Mouse (Mus musculus): Measurements from ENCODE around the gene Mief1. TPM values are rescaled to one million over a fixed set of nuclear protein-coding genes. Genes with fewer than 3 reads are reported as not detected.
A peak's percentile ranks its signal among the peaks of the same experiment; 100 is the strongest.

Gene Mief1
- polyA plus RNA-seq, 1 experiment: 10.6 TPM

DNA sequence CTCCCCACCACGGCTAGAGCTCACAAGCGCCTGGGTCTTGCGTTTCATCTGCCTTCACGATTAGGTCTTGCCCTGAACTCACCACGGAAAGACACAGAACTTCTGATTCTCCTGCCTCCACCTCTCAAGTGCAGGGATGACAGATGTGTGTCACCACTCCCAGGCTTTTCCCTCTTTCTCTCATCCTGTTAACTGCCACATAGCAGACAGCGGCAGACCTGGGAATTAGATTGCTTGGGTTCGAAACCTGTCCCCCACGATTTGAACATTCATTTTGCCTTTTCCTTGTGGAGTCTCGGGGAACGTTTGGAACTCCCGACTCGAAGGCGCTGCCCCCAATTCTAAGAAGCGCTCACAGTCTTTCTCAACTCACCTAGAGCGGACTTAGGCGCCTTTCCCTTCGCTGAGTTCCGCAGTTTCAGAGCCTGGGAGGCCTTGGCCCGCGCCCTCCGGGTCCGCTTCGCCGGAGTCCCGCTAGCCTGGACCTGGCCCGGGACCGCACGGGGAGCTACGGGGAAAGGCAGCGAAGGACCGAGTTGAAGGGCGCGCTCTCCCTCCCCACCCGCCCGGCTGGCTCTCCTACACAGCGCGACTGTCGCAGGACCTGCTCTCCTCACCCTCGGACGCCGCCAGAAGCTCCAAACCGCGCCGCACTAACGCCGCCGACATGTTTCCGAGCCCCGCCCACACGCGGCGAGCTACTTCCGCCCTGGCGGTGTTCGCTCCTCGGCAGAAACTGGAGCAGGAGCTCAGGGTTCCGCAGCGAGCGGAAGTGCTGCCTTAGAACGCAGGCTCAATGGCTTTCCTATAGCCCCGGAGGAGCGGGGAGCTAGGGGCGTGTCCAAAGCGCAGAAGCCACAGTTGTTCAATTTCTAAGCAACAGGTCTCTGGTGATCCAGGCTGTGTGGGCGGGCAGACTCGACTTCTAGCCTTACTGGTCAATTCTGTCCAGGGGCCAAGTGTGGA is 30.1 kb downstream of the Mief1 start, which contains the start of gene Rps19bp1:
Gene Rps19bp1, minus strand, starts transcription at position 706 of the 966 bp plus-strand sequence.
- peak; percentile 69 for DNase-seq (ENCODE audit: low spot score)

DNA sequence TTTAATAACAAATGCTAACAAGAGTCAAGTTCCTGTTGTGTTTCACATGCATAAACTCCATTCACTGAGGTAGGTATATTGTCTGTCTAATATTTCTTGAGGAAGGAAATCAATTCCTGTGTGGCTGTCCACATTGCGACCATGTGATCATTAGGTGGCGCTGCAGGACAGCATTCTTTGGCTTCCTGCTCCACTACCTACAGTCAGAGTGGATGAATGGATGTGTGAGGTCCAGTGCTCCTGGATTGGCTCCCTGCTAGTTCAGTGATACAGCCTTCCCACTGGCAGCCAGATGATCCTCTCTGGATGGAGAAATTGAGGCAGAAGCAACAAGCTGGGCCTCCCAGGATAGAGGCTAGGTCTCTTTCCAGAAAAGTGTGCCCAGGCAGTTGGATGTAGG is 32.5 kb downstream of the Mief1 start:
- no peak for DNase-seq (ENCODE audit: low spot score)

DNA sequence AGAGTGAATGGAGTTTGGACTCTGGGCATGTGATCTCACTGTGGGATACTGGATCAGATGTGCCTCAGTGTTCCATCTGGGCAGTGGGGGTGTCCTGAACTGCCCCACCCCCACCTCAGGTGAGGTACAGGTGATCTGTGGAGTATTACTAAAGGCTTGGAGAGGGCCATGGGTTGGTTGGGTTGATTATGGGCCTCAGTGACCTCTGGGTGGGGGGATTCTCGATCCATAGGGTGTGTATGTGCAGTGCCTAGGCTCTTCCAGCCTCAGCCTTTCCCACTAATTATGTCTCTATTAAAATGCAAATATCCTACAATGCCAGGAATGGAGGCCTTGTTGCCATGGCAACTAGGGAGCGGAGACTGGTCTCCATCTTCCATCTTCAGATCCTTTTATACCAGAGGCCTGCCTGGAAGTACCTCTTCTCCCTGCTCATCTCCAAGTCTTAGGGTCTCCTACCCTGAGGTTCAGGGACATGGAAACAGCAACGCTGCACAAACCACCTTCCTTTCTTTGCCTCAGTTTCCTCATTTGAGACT is 38.1 kb downstream of the Mief1 start:
- DNase-seq (ENCODE audit: low spot score): no peak

DNA sequence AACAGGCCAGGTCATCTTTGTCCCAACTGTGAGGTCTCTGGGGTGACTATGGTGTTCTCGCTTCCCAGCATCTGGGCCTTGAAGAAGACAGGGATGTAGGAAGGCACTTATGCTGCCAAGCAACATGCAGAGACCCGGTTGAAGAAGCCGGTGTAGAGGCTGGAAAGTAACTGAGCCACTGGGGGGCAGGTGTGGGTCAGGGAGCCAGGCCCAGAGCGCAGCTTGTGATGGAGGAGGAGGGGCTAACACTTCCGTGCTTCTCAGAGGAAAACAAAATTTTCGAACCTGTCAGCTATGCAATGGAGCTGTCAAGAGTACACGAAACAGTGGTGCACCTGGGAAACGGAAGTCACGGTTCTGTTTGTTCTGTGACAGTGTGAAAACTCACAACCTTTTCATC is 43.3 kb downstream of the Mief1 start:
- no peak for DNase-seq (ENCODE audit: low spot score)

DNA sequence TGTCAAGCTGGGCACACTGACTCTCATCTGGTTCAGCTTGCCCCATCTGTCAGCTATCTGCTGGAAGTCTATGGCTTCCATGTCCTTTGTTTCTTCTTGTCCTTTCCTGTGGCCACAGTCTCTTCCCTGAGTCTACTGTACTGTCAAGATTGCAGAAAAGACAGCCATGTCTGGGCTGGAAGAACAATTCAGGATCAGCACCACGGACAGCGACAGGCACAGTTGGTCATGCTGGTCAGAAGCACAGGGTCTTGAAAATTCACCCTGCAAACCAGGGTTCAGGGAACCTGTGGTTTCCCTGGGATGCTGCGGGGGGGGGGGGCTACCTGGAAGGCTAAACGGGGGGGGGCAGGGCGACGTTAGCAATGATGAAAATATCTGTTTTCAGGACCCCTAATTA is 43.8 kb downstream of the Mief1 start:
- DNase-seq (ENCODE audit: low spot score): no peak

DNA sequence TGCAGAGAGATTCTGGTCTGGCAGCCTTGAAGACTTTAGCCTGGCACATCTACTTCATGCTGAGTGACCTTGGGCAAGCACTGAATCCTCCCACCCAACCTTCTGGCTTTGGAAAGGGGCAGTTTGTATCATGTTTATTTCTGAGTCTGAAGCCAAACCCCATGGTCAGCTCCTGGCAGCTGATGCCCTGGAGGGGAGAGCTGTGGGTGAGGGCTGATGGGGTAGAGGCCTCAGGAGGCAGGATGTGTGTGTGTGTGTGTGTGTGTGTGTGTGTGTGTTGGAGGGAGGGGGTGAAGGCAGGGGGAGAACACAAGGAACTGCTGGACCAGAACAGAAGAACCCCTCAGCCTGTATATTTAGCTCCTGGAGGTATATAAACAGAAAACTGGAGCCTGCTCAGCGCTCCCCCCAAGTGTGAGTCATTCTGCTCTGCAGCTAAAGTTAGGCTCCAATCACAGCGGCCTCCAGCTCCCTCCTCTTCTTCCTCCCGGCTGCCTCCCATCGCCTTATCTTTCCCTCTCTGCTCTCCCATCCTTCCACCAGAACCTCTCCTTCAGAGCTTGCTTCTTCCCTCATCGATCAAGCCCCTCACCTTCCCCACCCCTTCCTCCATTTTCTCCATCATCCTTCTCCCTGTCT is 44.4 kb downstream of the Mief1 start:
- DNase-seq (ENCODE audit: low spot score): no peak

DNA sequence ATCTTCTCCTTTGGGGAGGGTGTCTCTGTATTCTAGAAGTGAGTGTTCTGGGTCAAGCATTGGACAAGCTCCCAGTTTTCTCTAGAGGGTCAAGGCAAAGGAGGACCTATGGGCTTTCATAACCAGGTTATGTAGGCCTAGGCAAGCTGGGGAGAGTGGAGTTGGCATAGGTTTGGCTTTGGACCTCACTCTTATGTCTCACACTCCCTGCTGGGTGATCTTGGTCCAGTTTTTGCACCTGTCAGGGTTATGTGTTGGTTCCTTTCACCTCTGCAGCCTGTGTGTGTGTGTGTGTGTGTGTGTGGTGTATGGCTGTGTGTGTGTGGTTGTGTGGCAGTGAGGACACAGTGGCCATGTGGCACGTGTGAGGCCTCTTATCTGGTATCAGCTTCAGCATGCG is 45.2 kb downstream of the Mief1 start:
- DNase-seq (ENCODE audit: low spot score): no peak

DNA sequence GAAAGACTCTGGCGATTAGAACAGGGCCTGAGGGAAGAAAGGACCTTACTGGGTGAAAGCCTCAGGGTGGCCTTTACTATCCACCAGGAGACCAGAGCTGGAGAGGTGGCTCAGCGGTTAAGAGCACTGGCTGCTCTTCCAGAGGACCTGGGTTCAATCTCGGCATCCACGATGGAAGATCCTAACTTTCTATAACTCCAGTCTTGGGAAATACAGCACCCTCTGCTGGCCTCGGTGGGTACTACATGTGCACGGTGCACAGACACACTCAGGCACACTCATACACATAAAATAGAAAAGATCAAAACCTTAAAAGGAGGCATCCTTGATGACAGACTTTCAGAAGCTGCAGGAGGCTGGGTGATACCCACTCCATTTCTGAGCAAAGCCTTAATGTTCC is 46.8 kb downstream of the Mief1 start:
- DNase-seq (ENCODE audit: low spot score): no peak

DNA sequence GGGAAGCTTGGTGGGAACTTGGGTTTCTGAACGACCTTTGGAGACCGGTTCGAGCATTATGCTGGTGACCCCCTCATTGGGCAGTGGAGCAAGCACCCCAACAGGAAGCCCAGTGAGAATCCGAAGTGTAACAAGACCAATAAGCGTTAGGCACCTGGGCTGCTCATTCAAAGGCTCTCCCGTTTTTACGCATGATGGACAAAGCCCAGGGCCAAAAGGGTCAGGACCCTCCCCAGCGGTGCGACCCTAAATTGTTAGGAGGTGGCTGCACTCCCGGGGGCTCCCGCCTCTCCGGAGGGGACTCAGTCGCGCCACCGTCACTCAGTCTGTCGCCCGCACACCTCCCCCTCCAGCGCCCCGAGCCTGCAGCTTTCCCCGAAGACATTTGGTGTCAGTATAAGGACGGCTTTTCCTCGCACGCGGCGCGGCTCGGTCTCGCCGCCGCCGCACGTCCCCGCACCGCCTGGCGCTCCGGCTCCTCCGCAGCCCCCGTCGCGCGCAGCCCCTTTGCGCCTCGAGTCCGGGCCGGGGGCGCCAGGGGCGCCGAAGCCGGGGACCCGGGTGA is 53.1 kb downstream of the Mief1 start, which contains the start of gene Cacna1i:
Gene Cacna1i, plus strand, starts transcription at position 388 of the 565 bp plus-strand sequence.
- DNase-seq (ENCODE audit: low spot score): no peak

DNA sequence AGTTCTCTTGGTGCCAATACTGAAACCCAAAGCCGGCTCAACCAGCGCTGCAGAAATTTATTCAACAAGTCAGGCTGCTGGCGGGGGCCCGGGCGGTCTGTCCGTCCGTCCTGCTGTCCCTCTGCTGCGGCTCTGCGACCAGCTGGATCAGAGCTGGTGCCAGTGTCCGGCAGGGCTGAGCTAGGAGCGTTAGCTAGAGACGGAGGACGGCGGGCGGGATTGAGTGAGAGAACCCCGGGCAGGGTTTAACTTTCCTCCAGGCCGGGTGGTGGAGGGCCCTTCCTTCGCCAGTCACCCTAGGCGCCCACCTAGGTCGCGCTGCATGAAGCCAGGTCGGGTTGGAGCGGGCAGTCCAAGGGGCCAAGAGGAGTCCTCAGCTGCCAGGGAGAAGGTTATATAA is 54.2 kb downstream of the Mief1 start:
- DNase-seq (ENCODE audit: low spot score): no peak

DNA sequence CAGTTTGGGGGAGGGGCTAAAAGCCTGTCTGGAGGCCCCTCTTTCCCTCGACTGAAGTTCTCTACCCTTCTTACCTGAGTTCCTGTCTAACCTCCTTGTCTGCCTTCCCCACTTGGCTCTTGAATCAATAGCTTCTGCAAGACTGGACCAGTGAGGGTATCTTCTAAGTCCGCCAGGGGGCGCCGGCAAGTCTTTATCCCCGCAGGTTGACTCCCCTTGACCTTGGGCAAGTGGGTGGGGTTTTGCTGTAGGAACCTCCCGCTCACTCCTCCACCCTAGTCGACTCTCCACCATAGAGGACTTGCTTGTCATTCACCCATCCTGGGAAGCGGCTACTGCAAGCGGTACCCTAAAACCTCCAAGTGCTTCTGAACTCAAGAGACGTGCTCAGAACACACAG is 55.6 kb downstream of the Mief1 start:
- DNase-seq (ENCODE audit: low spot score): no peak

DNA sequence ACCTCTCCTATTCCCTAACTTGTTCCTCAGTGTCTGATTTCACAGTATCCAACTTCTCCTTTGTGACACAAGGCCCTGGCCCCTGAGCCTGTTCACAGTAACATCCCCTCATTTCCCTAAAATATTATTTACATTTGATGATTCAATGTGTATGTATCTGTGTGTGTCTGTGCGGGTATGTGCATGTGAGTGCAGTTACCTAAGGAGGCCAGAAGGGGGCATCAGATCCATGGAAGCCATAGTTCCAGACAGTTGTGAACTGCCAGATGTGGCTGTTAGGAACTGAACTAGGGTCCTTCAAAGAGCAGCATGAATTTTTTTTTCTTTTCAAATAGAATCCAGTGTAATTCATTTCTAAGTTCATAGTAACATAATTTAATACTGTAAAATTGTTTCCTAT is 63.3 kb downstream of the Mief1 start:
- no peak for DNase-seq (ENCODE audit: low spot score)

Other genes starting within 250 kb of the Mief1 start
- 12.3 and 14.5 TPM in 2 replicates for gene Pdgfb, start 219.0 kb upstream of the Mief1 start, polyA plus RNA-seq (2012; rRNA removed)
- gene Syngr1, start 142.7 kb upstream of the Mief1 start, polyA plus RNA-seq (2012; rRNA removed): 54.2 and 62.1 TPM in 2 replicates
- gene Rpl3, start 142.2 kb upstream of the Mief1 start, polyA plus RNA-seq (2012; rRNA removed): 1,075 and 1,270 TPM in 2 replicates
- 33.5 and 36.7 TPM in 2 replicates for gene Tab1, start 100.9 kb upstream of the Mief1 start, polyA plus RNA-seq (2012; rRNA removed)
- gene Mgat3, start 60.3 kb upstream of the Mief1 start, polyA plus RNA-seq (2012; rRNA removed): 62.9 and 73.1 TPM in 2 replicates
- not detected in 2 replicates for gene AC140267.1, start 1.8 kb downstream of the Mief1 start, polyA plus RNA-seq (2012; rRNA removed)
- gene Atf4, start 21.2 kb downstream of the Mief1 start, polyA plus RNA-seq (2012; rRNA removed): 211 and 346 TPM in 2 replicates
- 27.1 and 30.9 TPM in 2 replicates for gene Rps19bp1, start 30.3 kb downstream of the Mief1 start, polyA plus RNA-seq (2012; rRNA removed)
- 0.01 and 0.03 TPM in 2 replicates for gene Cacna1i, start 53.2 kb downstream of the Mief1 start, polyA plus RNA-seq (2012; rRNA removed)

All from urinary bladder, adult 2 months (tissue).